Mouse (Mus musculus) midbrain, embryonic 15.5 days (tissue): ENCODE data around the gene Sulf2. TPM values are rescaled to one million over a fixed set of nuclear protein-coding genes. Genes with fewer than 3 reads are reported as not detected.

Source experiments
- ATAC-seq: fragments of 200-750 bp; cut with Nextera tagmentation; replicated peaks from 2 replicates; pipeline ENCODE4 v1.8.0; 2017; ENCODE audit warnings: moderate TSS enrichment
- H3K27ac ChIP-seq: fragments of 300-500 bp; sonication (generic); 2 replicates; pipeline ENCODE4 v1.5.1; 2015; ENCODE audit warnings: mild to moderate bottlenecking, inconsistent platforms
- H3K27me3 ChIP-seq: fragments of 300-500 bp; sonication (generic); replicated peaks from 2 replicates; pipeline ENCODE4 v1.6.1; 2015; ENCODE audit warnings: inconsistent platforms
- H3K36me3 ChIP-seq: fragments of 300-500 bp; sonication (generic); replicated peaks from 2 replicates; pipeline ENCODE4 v1.6.1; 2015; ENCODE audit warnings: inconsistent platforms
- H3K4me1 ChIP-seq: fragments of 300-500 bp; sonication (generic); 2 replicates; pipeline ENCODE4 v1.6.1; 2015; ENCODE audit warnings: inconsistent platforms
- H3K4me2 ChIP-seq: fragments of 300-500 bp; sonication (generic); 2 replicates; pipeline ENCODE4 v1.6.1; 2015; ENCODE audit warnings: inconsistent platforms, mild to moderate bottlenecking, moderate library complexity
- H3K4me3 ChIP-seq: fragments of 300-500 bp; sonication (generic); 2 replicates; pipeline ENCODE4 v1.5.1; 2015; ENCODE audit warnings: mild to moderate bottlenecking, inconsistent platforms
- H3K9ac ChIP-seq: fragments of 300-500 bp; sonication (generic); 2 replicates; pipeline ENCODE4 v1.6.1; 2015; ENCODE audit warnings: mild to moderate bottlenecking, inconsistent platforms
- H3K9me3 ChIP-seq: fragments of 300-500 bp; sonication (generic); 2 replicates; pipeline ENCODE4 v1.6.1; 2016; ENCODE audit warnings: inconsistent platforms
- WGBS: fragments of 180-500 bp; shearing (Covaris S2); methylation state at CpG from one replicate; pipeline ENCODE4 v1.1.7; 2015; ENCODE audit warnings: mixed read lengths; 5-methylcytosine and 5-hydroxymethylcytosine counted together
- polyA plus RNA-seq: library from polyadenylated mRNA; unstranded; fragments of >200 nt; fragmentation: Nextera tagmentation; extraction: Ambion mirVana; gene quantifications from 2 replicates; pipeline ENCODE4 v1.2.1, GENCODE M21; 2015

Gene Sulf2
- polyA plus RNA-seq, 1 experiment from 2014 or later, result 108 TPM

- H3K4me2 ChIP-seq, result no peak overlapping the region
- no peak overlapping the region for H3K27ac ChIP-seq
- no peaks in the 10 kb centered on the region for H3K36me3 ChIP-seq
- H3K9ac ChIP-seq, result no peak overlapping the region
- 59% methylated on average over 17 of the region's 17 CpGs for WGBS
- H3K9me3 ChIP-seq, result no peaks in the 10 kb centered on the region
- no peak for ATAC-seq
- H3K4me1 ChIP-seq, result 0 out of 2 replicates have a peak, but pooled peaks cover 5% of the 10 kb centered on the region
- H3K4me3 ChIP-seq, result no peak overlapping the region
- no peaks in the 10 kb centered on the region for H3K27me3 ChIP-seq
These were observed 75.2 kb downstream of the Sulf2 start for GRCm38 (mm10) chr2:166079961-166080885.

GRCm38 (mm10) chr2:166079231-166079630 is 76.2 kb downstream of the Sulf2 start:
- Histone ChIP-seq H3K9me3 (no peaks in the 10 kb centered on the region), H3K9ac (no peak overlapping the region), H3K4me3 (no peak overlapping the region), H3K36me3 (no peaks in the 10 kb centered on the region), H3K4me1 (0 out of 2 replicates have a peak, but pooled peaks cover 5% of the 10 kb centered on the region), H3K27me3 (no peaks in the 10 kb centered on the region), H3K4me2 (no peak overlapping the region), H3K27ac (no peak overlapping the region)
- ATAC-seq, result no peak
- 92% methylated on average over 14 of the region's 14 CpGs for WGBS

- no peaks in the 10 kb centered on the region for H3K27me3 ChIP-seq
- no peaks in the 10 kb centered on the region for H3K9me3 ChIP-seq
- 0 out of 2 replicates have a peak, but pooled peaks cover 10% of the 10 kb centered on the region for H3K36me3 ChIP-seq
- no peak for ATAC-seq
- H3K4me3 ChIP-seq, result no peak overlapping the region
- H3K4me1 ChIP-seq, result 0 out of 2 replicates have a peak, but pooled peaks cover 3% of the 10 kb centered on the region
- WGBS, result 91% methylated on average over 9 of the region's 9 CpGs
- H3K4me2 ChIP-seq, result no peak overlapping the region
- no peak overlapping the region for H3K9ac ChIP-seq
- no peak overlapping the region for H3K27ac ChIP-seq
These were observed 78.1 kb downstream of the Sulf2 start for GRCm38 (mm10) chr2:166077371-166077770.

- no peak overlapping the region for H3K4me2 ChIP-seq
- peaks cover 20% of the 10 kb centered on the region for H3K36me3 ChIP-seq
- H3K4me3 ChIP-seq, result no peak overlapping the region
- H3K27me3 ChIP-seq, result no peaks in the 10 kb centered on the region
- no peaks in the 10 kb centered on the region for H3K4me1 ChIP-seq
- no peak for ATAC-seq
- H3K9me3 ChIP-seq, result no peaks in the 10 kb centered on the region
- H3K9ac ChIP-seq, result no peak overlapping the region
- no peak overlapping the region for H3K27ac ChIP-seq
- 58% methylated on average over 6 of the region's 6 CpGs for WGBS
These were observed 81.1 kb downstream of the Sulf2 start for GRCm38 (mm10) chr2:166074322-166074721.

GRCm38 (mm10) chr2:166073082-166073481 is 82.4 kb downstream of the Sulf2 start:
- 81% methylated on average over 10 of the region's 10 CpGs for WGBS

GRCm38 (mm10) chr2:166071889-166072288 is 83.6 kb downstream of the Sulf2 start:
- WGBS, result 83% methylated on average over 9 of the region's 9 CpGs
- Histone ChIP-seq H3K4me2 (no peak overlapping the region), H3K27ac (no peak overlapping the region), H3K9me3 (no peaks in the 10 kb centered on the region), H3K27me3 (no peaks in the 10 kb centered on the region), H3K4me3 (no peak overlapping the region), H3K4me1 (no peaks in the 10 kb centered on the region), H3K9ac (no peak overlapping the region), H3K36me3 (peaks cover 33% of the 10 kb centered on the region)
- no peak for ATAC-seq

More at GRCm38 (mm10) chr2:166073082-166073481, 82.4 kb downstream of the Sulf2 start:
- H3K4me3 ChIP-seq, result no peak overlapping the region
- ATAC-seq, result no peak
- no peak overlapping the region for H3K4me2 ChIP-seq
- no peak overlapping the region for H3K27ac ChIP-seq
- H3K4me1 ChIP-seq, result no peaks in the 10 kb centered on the region
- no peak overlapping the region for H3K9ac ChIP-seq
- no peaks in the 10 kb centered on the region for H3K27me3 ChIP-seq
- H3K36me3 ChIP-seq, result peaks cover 31% of the 10 kb centered on the region
- H3K9me3 ChIP-seq, result no peaks in the 10 kb centered on the region

- no peak overlapping the region for H3K4me3 ChIP-seq
- H3K9ac ChIP-seq, result no peak overlapping the region
- 89% methylated on average over 5 of the region's 5 CpGs for WGBS
- no peaks in the 10 kb centered on the region for H3K9me3 ChIP-seq
- ATAC-seq, result no peak
- H3K27me3 ChIP-seq, result no peaks in the 10 kb centered on the region
- no peak overlapping the region for H3K27ac ChIP-seq
- no peak overlapping the region for H3K4me2 ChIP-seq
- H3K36me3 ChIP-seq, result peaks cover 37% of the 10 kb centered on the region
- H3K4me1 ChIP-seq, result no peaks in the 10 kb centered on the region
These were observed 84.0 kb downstream of the Sulf2 start for GRCm38 (mm10) chr2:166071481-166071880.

- 95% methylated on average over 7 of the region's 7 CpGs for WGBS
- no peak overlapping the region for H3K4me2 ChIP-seq
- H3K4me1 ChIP-seq, result no peaks in the 10 kb centered on the region
- peaks cover 43% of the 10 kb centered on the region for H3K36me3 ChIP-seq
- no peak overlapping the region for H3K27ac ChIP-seq
- H3K27me3 ChIP-seq, result no peaks in the 10 kb centered on the region
- H3K9ac ChIP-seq, result no peak overlapping the region
- no peak overlapping the region for H3K4me3 ChIP-seq
- ATAC-seq, result no peak
- H3K9me3 ChIP-seq, result no peaks in the 10 kb centered on the region
These were observed 85.7 kb downstream of the Sulf2 start for GRCm38 (mm10) chr2:166069738-166070137.

GRCm38 (mm10) chr2:166069164-166069563 is 86.3 kb downstream of the Sulf2 start:
- no peak overlapping the region for H3K9ac ChIP-seq
- no peak for ATAC-seq
- no peak overlapping the region for H3K4me3 ChIP-seq
- H3K27me3 ChIP-seq, result no peaks in the 10 kb centered on the region
- no peak overlapping the region for H3K4me2 ChIP-seq
- no peaks in the 10 kb centered on the region for H3K9me3 ChIP-seq
- H3K27ac ChIP-seq, result no peak overlapping the region
- 94% methylated on average over 5 of the region's 5 CpGs for WGBS
- H3K36me3 ChIP-seq, result peaks cover 43% of the 10 kb centered on the region
- H3K4me1 ChIP-seq, result no peaks in the 10 kb centered on the region

- ATAC-seq, result no peak
- no peaks in the 10 kb centered on the region for H3K27me3 ChIP-seq
- H3K27ac ChIP-seq, result no peak overlapping the region
- H3K4me3 ChIP-seq, result no peak overlapping the region
- no peaks in the 10 kb centered on the region for H3K4me1 ChIP-seq
- no peaks in the 10 kb centered on the region for H3K9me3 ChIP-seq
- 91% methylated on average over 9 of the region's 9 CpGs for WGBS
- peaks cover 41% of the 10 kb centered on the region for H3K36me3 ChIP-seq
- H3K9ac ChIP-seq, result no peak overlapping the region
- no peak overlapping the region for H3K4me2 ChIP-seq
These were observed 87.2 kb downstream of the Sulf2 start for GRCm38 (mm10) chr2:166068261-166068660.

GRCm38 (mm10) chr2:166066434-166066833 is 89.0 kb downstream of the Sulf2 start:
- peaks cover 43% of the 10 kb centered on the region for H3K36me3 ChIP-seq
- 63% methylated on average over 4 of the region's 4 CpGs for WGBS
- no peak overlapping the region for H3K27ac ChIP-seq
- no peak overlapping the region for H3K9ac ChIP-seq
- no peak for ATAC-seq
- H3K9me3 ChIP-seq, result no peaks in the 10 kb centered on the region
- no peaks in the 10 kb centered on the region for H3K27me3 ChIP-seq
- H3K4me2 ChIP-seq, result no peak overlapping the region
- no peaks in the 10 kb centered on the region for H3K4me1 ChIP-seq
- no peak overlapping the region for H3K4me3 ChIP-seq

GRCm38 (mm10) chr2:166062431-166062830 is 93.0 kb downstream of the Sulf2 start:
- ATAC-seq, result no peak
- no peaks in the 10 kb centered on the region for H3K4me1 ChIP-seq
- no peak overlapping the region for H3K4me3 ChIP-seq
- H3K36me3 ChIP-seq, result peaks cover 37% of the 10 kb centered on the region
- no peak overlapping the region for H3K9ac ChIP-seq
- H3K27me3 ChIP-seq, result no peaks in the 10 kb centered on the region
- 90% methylated on average over 8 of the region's 8 CpGs for WGBS
- no peaks in the 10 kb centered on the region for H3K9me3 ChIP-seq
- no peak overlapping the region for H3K4me2 ChIP-seq
- H3K27ac ChIP-seq, result no peak overlapping the region

GRCm38 (mm10) chr2:166062008-166062407 is 93.5 kb downstream of the Sulf2 start:
- H3K9ac ChIP-seq, result no peak overlapping the region
- no peaks in the 10 kb centered on the region for H3K27me3 ChIP-seq
- H3K4me1 ChIP-seq, result no peaks in the 10 kb centered on the region
- no peak overlapping the region for H3K4me2 ChIP-seq
- 93% methylated on average over 1 of the region's 1 CpGs for WGBS
- H3K9me3 ChIP-seq, result no peaks in the 10 kb centered on the region
- no peak overlapping the region for H3K4me3 ChIP-seq
- H3K27ac ChIP-seq, result no peak overlapping the region
- H3K36me3 ChIP-seq, result peaks cover 37% of the 10 kb centered on the region
- no peak for ATAC-seq
